Mouse (Mus musculus): Measurements from ENCODE around the gene Tfg. TPM values are rescaled to one million over a fixed set of nuclear protein-coding genes. Genes with fewer than 3 reads are reported as not detected.

The Tfg gene
- polyA plus RNA-seq, 1 experiment from 2014 or later = 157 TPM

Other genes starting within 250 kb of the Tfg start
- gene Abi3bp, start 239.6 kb downstream of the Tfg start, polyA plus RNA-seq (2015; fragmentation: Nextera tagmentation; extraction: Ambion mirVana) = 27.2 and 27.5 TPM in 2 replicates
- gene Adgrg7, start 78.4 kb upstream of the Tfg start, polyA plus RNA-seq (2015; fragmentation: Nextera tagmentation; extraction: Ambion mirVana) = not detected in 2 replicates
- gene Tmem45a, start 168.7 kb upstream of the Tfg start, polyA plus RNA-seq (2015; fragmentation: Nextera tagmentation; extraction: Ambion mirVana) = 82.2 and 101 TPM in 2 replicates
- 0.25 and 1.1 TPM in 2 replicates for gene Lnp1, start 210.6 kb upstream of the Tfg start, polyA plus RNA-seq (2015; fragmentation: Nextera tagmentation; extraction: Ambion mirVana)